Mouse (Mus musculus) MEL (cell line): ENCODE measurements around the gene Nsd1. TPM values are rescaled to one million over a fixed set of nuclear protein-coding genes. Genes with fewer than 3 reads are reported as not detected.
A peak's percentile ranks its signal among the peaks of the same experiment; 100 is the strongest.

ENCODE experiments used
- DNase-seq: peaks from one replicate; pipeline ENCODE4 v3.0.0; 2011; ENCODE audit warnings: low read depth, low spot score
- H3K27ac ChIP-seq: 2 replicates; pipeline ENCODE4 v1.5.1; 2012; ENCODE audit warnings: low read depth, mild to moderate bottlenecking, control low read depth, low read length, moderate library complexity; ENCODE audit not compliant: control insufficient read depth
- H3K27me3 ChIP-seq, 2 experiments: fragments of 150-350 bp in 1 of 2; sonication (generic) in 1 of 2; 2 replicates each; pipeline ENCODE4 v1.6.1; 2012; ENCODE audit warnings: low read length in 2 of 2, mild to moderate bottlenecking in 2 of 2, improper control_type of control experiment in 1 of 2, moderate library complexity in 1 of 2; ENCODE audit not compliant: insufficient read depth in 2 of 2, control insufficient read depth in 1 of 2
- H3K36me3 ChIP-seq, 2 experiments: 2 replicates each; pipeline ENCODE4 v1.6.1; 2012 to 2014; ENCODE audit warnings: low read length in 2 of 2, improper control_type of control experiment in 1 of 2, inconsistent platforms in 1 of 2, mild to moderate bottlenecking in 1 of 2; ENCODE audit not compliant: insufficient read depth in 2 of 2, control insufficient read depth in 1 of 2
- H3K4me1 ChIP-seq, 2 experiments: fragments of 150-350 bp in 1 of 2; sonication (generic) in 1 of 2; 2 replicates each; pipeline ENCODE4 v1.6.1; 2012; ENCODE audit warnings: low read length in 2 of 2, improper control_type of control experiment in 1 of 2, mild to moderate bottlenecking in 1 of 2; ENCODE audit not compliant: insufficient read depth in 2 of 2, control insufficient read depth in 1 of 2
- H3K4me3 ChIP-seq, 2 experiments: fragments of 150-350 bp in 1 of 2; sonication (generic) in 1 of 2; 2 replicates each; pipeline ENCODE4 v1.5.1; 2012; ENCODE audit warnings: low read depth in 2 of 2, low read length in 2 of 2, mild to moderate bottlenecking in 2 of 2, moderate library complexity in 2 of 2, control low read depth in 1 of 2, improper control_type of control experiment in 1 of 2; ENCODE audit not compliant: control insufficient read depth in 1 of 2, insufficient read depth in 1 of 2
- H3K79me2 ChIP-seq: 2 replicates; pipeline ENCODE4 v1.6.1; 2012; ENCODE audit warnings: mild to moderate bottlenecking, low read length, moderate library complexity; ENCODE audit not compliant: control insufficient read depth, poor library complexity, insufficient read depth
- H3K9ac ChIP-seq: 2 replicates; pipeline ENCODE4 v1.6.1; 2012; ENCODE audit warnings: low read depth, mild to moderate bottlenecking, control low read depth, low read length, moderate library complexity; ENCODE audit not compliant: control insufficient read depth, poor library complexity, severe bottlenecking
- H3K9me3 ChIP-seq: fragments of 150-350 bp; sonication (generic); replicated peaks from 2 replicates; pipeline ENCODE4 v1.6.1; 2012; ENCODE audit warnings: mild to moderate bottlenecking, low read length, improper control_type of control experiment, moderate library complexity; ENCODE audit not compliant: insufficient read depth
- E2F4 ChIP-seq: IDR thresholded peaks from 2 replicates; pipeline ENCODE4 v1.6.1; 2011; ENCODE audit warnings: low read depth, low read length, improper control_type of control experiment, borderline replicate concordance
- ETS1 ChIP-seq: IDR thresholded peaks from 2 replicates; pipeline ENCODE4 v1.6.1; 2012; ENCODE audit warnings: low read depth, mild to moderate bottlenecking, inconsistent platforms, low read length, improper control_type of control experiment, moderate library complexity
- GATA1 ChIP-seq: IDR thresholded peaks from 2 replicates; pipeline ENCODE4 v1.6.1; 2011; ENCODE audit warnings: low read depth, low read length, improper control_type of control experiment
- JUND ChIP-seq: IDR thresholded peaks from 2 replicates; pipeline ENCODE4 v1.6.1; 2011; ENCODE audit warnings: low read depth, mild to moderate bottlenecking, improper control_type of control experiment, low read length
- KAT2A ChIP-seq: conservative IDR thresholded peaks from 2 replicates; pipeline ENCODE4 v1.6.1; 2012; ENCODE audit warnings: low read depth, low read length, improper control_type of control experiment, inconsistent platforms
- MAX ChIP-seq: IDR thresholded peaks from 2 replicates; pipeline ENCODE4 v1.6.1; 2011; ENCODE audit warnings: low read length, improper control_type of control experiment
- MEF2A ChIP-seq: IDR thresholded peaks from 2 replicates; pipeline ENCODE4 v1.6.1; 2014; ENCODE audit warnings: low read depth, mild to moderate bottlenecking, inconsistent platforms, low read length, improper control_type of control experiment; ENCODE audit not compliant: poor library complexity, insufficient replicate concordance, severe bottlenecking; ENCODE audit errors: extremely low read depth
- MYB ChIP-seq: IDR thresholded peaks from 2 replicates; pipeline ENCODE4 v1.6.1; 2011; ENCODE audit warnings: mild to moderate bottlenecking, low read depth, low read length, improper control_type of control experiment
- POLR2A ChIP-seq, 2 experiments: IDR thresholded peaks; 2 replicates each; pipeline ENCODE4 v1.6.1; 2011 to 2012; ENCODE audit warnings: low read length in 2 of 2, mild to moderate bottlenecking in 2 of 2, control low read depth in 1 of 2, improper control_type of control experiment in 1 of 2, low read depth in 1 of 2, moderate library complexity in 1 of 2; ENCODE audit not compliant: control insufficient read depth in 1 of 2, insufficient read depth in 1 of 2, poor library complexity in 1 of 2
- POLR2AphosphoS2 ChIP-seq: IDR thresholded peaks from 2 replicates; pipeline ENCODE4 v1.6.1; 2011; ENCODE audit warnings: low read length, improper control_type of control experiment
- RAD21 ChIP-seq: IDR thresholded peaks from 2 replicates; pipeline ENCODE4 v1.6.1; 2011; ENCODE audit warnings: mild to moderate bottlenecking, low read depth, low read length, improper control_type of control experiment
- RCOR1 ChIP-seq: IDR thresholded peaks from 2 replicates; pipeline ENCODE4 v1.6.1; 2012; ENCODE audit warnings: low read depth, mild to moderate bottlenecking, inconsistent platforms, low read length, improper control_type of control experiment
- SMC3 ChIP-seq: IDR thresholded peaks from 2 replicates; pipeline ENCODE4 v1.6.1; 2011; ENCODE audit warnings: low read depth, low read length, improper control_type of control experiment
- TCF12 ChIP-seq: IDR thresholded peaks from 2 replicates; pipeline ENCODE4 v1.6.1; 2014; ENCODE audit warnings: low read depth, mild to moderate bottlenecking, inconsistent platforms, low read length, improper control_type of control experiment, moderate library complexity
- ZC3H11A ChIP-seq: IDR thresholded peaks from 2 replicates; pipeline ENCODE4 v1.6.1; 2012; ENCODE audit warnings: low read depth, mild to moderate bottlenecking, inconsistent platforms, low read length, improper control_type of control experiment
- ZKSCAN1 ChIP-seq: IDR thresholded peaks from 2 replicates; pipeline ENCODE4 v1.6.1; 2012; ENCODE audit warnings: low read depth, mild to moderate bottlenecking, inconsistent platforms, low read length, improper control_type of control experiment, moderate library complexity
- polyA plus RNA-seq, 2 experiments: library from polyadenylated mRNA; stranded (reverse) in 1 of 2; unstranded in 1 of 2; fragments of >175 nt in 1 of 2; fragments of >200 nt in 1 of 2; gene quantifications; 2 replicates each; pipeline versions ENCODE4 v1.2.1 to v1.2.4; 2012; ENCODE audit warnings: low replicate concordance in 2 of 2, low read depth in 1 of 2; ENCODE audit not compliant: insufficient read length in 2 of 2, insufficient read depth in 1 of 2, missing spikeins in 1 of 2
- total RNA-seq: library from RNA; depleted of rRNA; stranded (reverse); fragments of 300-350 nt; gene quantifications from 2 replicates; pipeline ENCODE4 v1.2.3, GENCODE M21; 2012; rRNA removed

Gene Nsd1
- total RNA-seq: 10.0 and 13.3 TPM in 2 replicates
- 10 to 100 TPM in 1 of 2 experiments, 1 to 10 TPM in 1; 6.3 to 59.3 TPM for polyA plus RNA-seq

GRCm38 (mm10) chr13:55209649-55210192 lies at the start of gene Nsd1:
TSS of gene Nsd1 (plus strand) at chr13:55209782.
- no peak for TF ChIP-seq RCOR1
- no peak for TF ChIP-seq KAT2A
- no peak for TF ChIP-seq SMC3
- TF ChIP-seq JUND: no peak
- TF ChIP-seq POLR2A (IDR thresholded peaks at IDR 0.05; ENCODE audit: control insufficient read depth in 1 of 2, insufficient read depth in 1 of 2, low read depth in 1 of 2, low read length in 2 of 2, poor library complexity in 1 of 2): 0 out of 4 replicates have a peak, but pooled peaks of 1 of the 2 experiments have one; percentile 12
- TF ChIP-seq MAX: no peak
- Histone ChIP-seq H3K4me1 (peaks cover 0 to 10% of the 10 kb centered on the region in 2 experiments; a peak in 2 of 4 replicates), H3K27ac (no peak within 1 kb of the TSS), H3K79me2 (peaks cover 5% of the 10 kb centered on the region), H3K4me3 (no peak within 1 kb of the TSS), H3K36me3 (peaks cover 0 to 11% of the 10 kb centered on the region in 2 experiments; a peak in 3 of 4 replicates), H3K27me3 (no peaks in the 10 kb centered on the region), H3K9me3 (no peaks in the 10 kb centered on the region), H3K9ac (no peak within 1 kb of the TSS)
- DNase-seq: no peak

GRCm38 (mm10) chr13:55162365-55162764 lies 47.2 kb upstream of the Nsd1 start:
- Histone ChIP-seq H3K36me3 (no peaks in the 10 kb centered on the region), H3K4me1 (no peaks in the 10 kb centered on the region), H3K79me2 (no peaks in the 10 kb centered on the region), H3K9me3 (no peaks in the 10 kb centered on the region), H3K27me3 (no peaks in the 10 kb centered on the region), H3K9ac (no peak overlapping the region), H3K27ac (no peak overlapping the region), H3K4me3 (no peak overlapping the region)
- TF ChIP-seq ZKSCAN1 (no peak), POLR2AphosphoS2 (no peak), GATA1 (no peak), MAX (no peak), MYB (no peak), MEF2A (no peak), SMC3 (no peak), TCF12 (no peak), ETS1 (no peak), E2F4 (no peak), POLR2A (IDR thresholded peaks at IDR 0.05; ENCODE audit: control insufficient read depth in 1 of 2, insufficient read depth in 1 of 2, low read depth in 1 of 2, low read length in 2 of 2, poor library complexity in 1 of 2) (no peak), RAD21 (no peak), ZC3H11A (no peak)
- no peak for DNase-seq
